Mouse (Mus musculus): ENCODE results near the gene Lrp10.

DNA sequence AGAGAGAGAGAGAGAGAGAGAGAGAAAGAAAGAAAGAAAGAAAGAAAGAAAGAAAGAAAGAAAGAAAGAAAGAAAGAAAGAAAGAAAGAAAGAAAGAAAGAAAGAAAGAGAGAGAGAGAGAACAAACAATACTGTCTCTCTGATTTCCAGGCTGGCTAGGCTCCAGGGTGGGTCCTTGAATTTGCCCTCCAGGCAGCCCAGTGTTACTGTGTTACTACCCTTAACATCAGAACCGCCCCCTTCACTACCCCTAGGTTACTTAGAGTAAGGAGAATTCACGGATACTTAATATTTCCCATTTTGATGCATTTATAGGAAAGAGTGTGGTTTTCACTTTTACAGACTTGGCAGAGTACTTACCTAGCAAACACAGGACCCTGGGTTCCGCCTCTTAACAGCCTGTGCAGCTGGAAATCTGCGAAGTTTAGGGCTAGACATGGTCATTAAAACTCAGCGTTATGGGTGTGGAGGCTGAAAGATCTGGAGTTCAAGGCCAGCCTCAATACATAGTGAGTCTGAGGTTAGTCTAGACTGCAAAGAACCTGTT, 47.6 kb upstream of the Lrp10 start:
- TF ChIP-seq CTCF (conservative IDR thresholded peaks at IDR 0.05; ENCODE audit: low read length) (no peak), POU5F1 (IDR thresholded peaks at IDR 0.05; ENCODE audit: borderline replicate concordance, low read length) (no peak), NANOG (IDR thresholded peaks at IDR 0.05; ENCODE audit: borderline replicate concordance, low read length) (no peak)

Data from E14TG2a.4 (cell line).